Mouse (Mus musculus) MEL (cell line): ENCODE measurements around the gene Wnt10a.

ENCODE experiments used
- CHD1 ChIP-seq: IDR thresholded peaks from 2 replicates; pipeline ENCODE4 v1.6.1; 2012; ENCODE audit warnings: low read depth, mild to moderate bottlenecking, inconsistent platforms, low read length, improper control_type of control experiment
- E2F4 ChIP-seq: IDR thresholded peaks from 2 replicates; pipeline ENCODE4 v1.6.1; 2011; ENCODE audit warnings: low read depth, low read length, improper control_type of control experiment, borderline replicate concordance
- ELF1 ChIP-seq: IDR thresholded peaks from 2 replicates; pipeline ENCODE4 v1.6.1; 2014; ENCODE audit warnings: low read depth, mild to moderate bottlenecking, inconsistent platforms, low read length, improper control_type of control experiment, moderate library complexity
- EP300 ChIP-seq, 2 experiments: IDR thresholded peaks; 2 replicates each; pipeline ENCODE4 v1.6.1; 2011; ENCODE audit warnings: improper control_type of control experiment in 2 of 2, low read length in 2 of 2, low read depth in 1 of 2, mild to moderate bottlenecking in 1 of 2
- MYC ChIP-seq: IDR thresholded peaks from 2 replicates; pipeline ENCODE4 v1.6.1; 2011; ENCODE audit warnings: low read depth, mild to moderate bottlenecking, low read length, improper control_type of control experiment, moderate library complexity
- POLR2A ChIP-seq, 2 experiments: IDR thresholded peaks; 2 replicates each; pipeline ENCODE4 v1.6.1; 2011 to 2012; ENCODE audit warnings: low read length in 2 of 2, mild to moderate bottlenecking in 2 of 2, control low read depth in 1 of 2, improper control_type of control experiment in 1 of 2, low read depth in 1 of 2, moderate library complexity in 1 of 2; ENCODE audit not compliant: control insufficient read depth in 1 of 2, insufficient read depth in 1 of 2, poor library complexity in 1 of 2
- RAD21 ChIP-seq: IDR thresholded peaks from 2 replicates; pipeline ENCODE4 v1.6.1; 2011; ENCODE audit warnings: mild to moderate bottlenecking, low read depth, low read length, improper control_type of control experiment
- RCOR1 ChIP-seq: IDR thresholded peaks from 2 replicates; pipeline ENCODE4 v1.6.1; 2012; ENCODE audit warnings: low read depth, mild to moderate bottlenecking, inconsistent platforms, low read length, improper control_type of control experiment
- TAL1 ChIP-seq: IDR thresholded peaks from 2 replicates; pipeline ENCODE4 v1.6.1; 2012; ENCODE audit warnings: mild to moderate bottlenecking, inconsistent platforms, low read length, moderate library complexity, mixed read lengths
- USF1 ChIP-seq: IDR thresholded peaks from 2 replicates; pipeline ENCODE4 v1.6.1; 2014; ENCODE audit warnings: low read depth, mild to moderate bottlenecking, inconsistent platforms, low read length, improper control_type of control experiment, moderate library complexity

DNA sequence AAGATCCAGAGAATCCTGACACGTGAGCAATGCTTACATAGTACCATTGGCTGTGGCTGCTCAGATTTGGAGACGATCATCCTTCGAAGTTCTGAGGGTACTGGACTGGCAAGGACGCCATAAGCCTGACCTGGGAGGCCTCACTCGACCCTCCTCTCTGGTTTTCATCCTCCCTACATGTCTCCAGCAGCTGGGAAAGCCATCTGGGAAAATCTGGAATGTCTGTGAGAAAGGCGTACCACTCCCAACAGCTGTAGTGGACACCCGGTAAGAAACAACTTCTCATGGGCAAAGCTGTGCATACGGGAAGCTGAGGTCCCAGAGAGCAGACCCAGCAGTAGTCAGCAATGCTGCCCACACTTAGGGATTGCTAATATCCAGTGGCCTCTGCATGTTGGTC lies 39.2 kb upstream of the Wnt10a start:
- TF ChIP-seq USF1, result no peak
- TF ChIP-seq TAL1, result no peak
- TF ChIP-seq CHD1, result no peak
- TF ChIP-seq POLR2A (IDR thresholded peaks at IDR 0.05; ENCODE audit: control insufficient read depth in 1 of 2, insufficient read depth in 1 of 2, low read depth in 1 of 2, low read length in 2 of 2, poor library complexity in 1 of 2), result no peak
- no peak for TF ChIP-seq RAD21
- TF ChIP-seq ELF1, result no peak
- TF ChIP-seq EP300 (IDR thresholded peaks at IDR 0.05; ENCODE audit: low read depth in 1 of 2, low read length in 2 of 2), result no peak
- no peak for TF ChIP-seq MYC
- TF ChIP-seq E2F4, result no peak
- no peak for TF ChIP-seq RCOR1
